Mouse (Mus musculus): ENCODE results near the gene Ssna1.

The Ssna1 gene

DNA sequence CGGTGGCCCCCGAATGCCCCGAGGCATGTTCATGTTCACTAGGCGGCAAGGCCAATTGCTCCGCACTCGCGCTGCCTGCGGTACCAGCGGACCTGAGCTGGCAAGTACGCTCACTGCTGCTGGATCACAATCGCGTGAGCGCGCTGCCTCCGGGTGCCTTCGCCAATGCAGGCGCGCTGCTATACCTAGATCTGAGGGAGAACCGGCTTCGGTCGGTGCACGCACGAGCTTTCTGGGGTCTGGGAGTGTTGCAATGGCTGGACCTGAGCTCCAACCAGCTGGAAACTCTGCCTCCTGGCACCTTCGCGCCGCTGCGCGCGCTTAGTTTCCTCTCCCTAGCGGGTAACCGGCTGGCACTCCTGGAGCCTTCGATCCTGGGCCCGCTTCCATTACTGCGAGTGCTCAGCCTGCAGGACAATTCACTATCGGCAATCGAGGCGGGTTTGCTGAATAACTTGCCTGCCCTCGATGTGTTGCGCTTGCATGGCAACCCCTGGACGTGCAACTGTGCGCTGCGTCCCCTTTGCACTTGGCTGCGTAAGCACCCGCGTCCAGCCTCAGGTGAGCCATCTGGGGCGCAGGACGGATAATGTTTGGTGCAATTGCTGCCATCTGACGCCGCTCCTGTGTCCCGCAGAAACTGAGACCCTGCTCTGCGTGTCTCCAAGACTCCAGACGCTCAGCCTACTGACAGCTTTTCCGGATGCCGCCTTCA is 18.0 kb upstream of the Ssna1 start:
- peak; percentile 34 to 62 for DNase-seq

DNA sequence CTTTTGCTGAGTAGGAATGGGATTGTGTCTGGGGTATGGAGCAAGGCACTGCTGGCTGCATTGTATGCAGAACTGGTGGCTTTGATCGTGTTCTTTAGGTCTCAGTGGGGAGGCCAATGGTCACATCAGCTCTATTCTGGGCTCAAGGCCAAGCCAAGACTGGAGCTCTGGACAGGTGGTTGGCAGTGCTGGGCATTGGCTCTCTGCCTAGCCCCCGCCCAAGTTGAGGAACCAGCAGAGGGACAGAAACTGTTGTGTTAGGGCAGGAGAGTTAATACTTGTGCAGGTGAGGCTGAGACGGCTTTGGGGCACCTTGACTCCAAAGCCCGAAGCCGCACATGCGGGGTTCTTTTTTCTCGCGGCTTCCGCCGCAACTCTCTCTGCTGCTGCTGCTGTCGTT is 17.4 kb upstream of the Ssna1 start, which contains the start of gene Lrrc26:
Gene Lrrc26, plus strand, starts transcription at position 265 of the 400 bp plus-strand sequence.
- peak; percentile 82 to 89 for DNase-seq

DNA sequence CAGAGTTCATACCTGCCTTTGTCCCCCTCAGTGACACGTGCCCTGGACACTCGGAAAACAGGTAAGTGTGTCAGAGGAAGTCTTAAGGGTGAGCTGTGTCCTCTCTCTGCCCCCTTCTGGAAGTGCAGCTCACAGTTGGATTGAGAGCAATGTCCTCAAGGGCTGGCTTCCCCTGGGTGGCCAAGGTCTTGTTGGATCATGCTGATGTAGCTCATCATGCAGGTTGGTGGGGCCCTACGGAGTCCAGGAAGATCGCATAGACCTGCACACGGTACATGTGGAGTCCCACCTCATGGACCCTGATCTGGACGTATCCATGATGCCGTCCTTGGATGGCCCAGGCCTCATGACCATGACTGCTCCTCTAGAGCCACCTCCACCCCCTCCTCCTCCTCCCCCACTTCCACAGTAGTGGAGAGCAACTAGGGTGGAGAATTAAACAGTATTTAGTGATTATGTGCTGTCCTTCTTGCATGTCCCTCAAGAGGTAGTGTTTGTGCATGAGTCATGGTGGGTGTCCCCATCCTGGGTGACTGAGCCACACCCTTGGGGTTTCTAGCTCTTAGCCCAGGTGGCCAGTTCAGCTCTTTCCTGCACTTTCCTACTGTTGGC is 16.6 kb upstream of the Ssna1 start:
- DNase-seq, result no peak

DNA sequence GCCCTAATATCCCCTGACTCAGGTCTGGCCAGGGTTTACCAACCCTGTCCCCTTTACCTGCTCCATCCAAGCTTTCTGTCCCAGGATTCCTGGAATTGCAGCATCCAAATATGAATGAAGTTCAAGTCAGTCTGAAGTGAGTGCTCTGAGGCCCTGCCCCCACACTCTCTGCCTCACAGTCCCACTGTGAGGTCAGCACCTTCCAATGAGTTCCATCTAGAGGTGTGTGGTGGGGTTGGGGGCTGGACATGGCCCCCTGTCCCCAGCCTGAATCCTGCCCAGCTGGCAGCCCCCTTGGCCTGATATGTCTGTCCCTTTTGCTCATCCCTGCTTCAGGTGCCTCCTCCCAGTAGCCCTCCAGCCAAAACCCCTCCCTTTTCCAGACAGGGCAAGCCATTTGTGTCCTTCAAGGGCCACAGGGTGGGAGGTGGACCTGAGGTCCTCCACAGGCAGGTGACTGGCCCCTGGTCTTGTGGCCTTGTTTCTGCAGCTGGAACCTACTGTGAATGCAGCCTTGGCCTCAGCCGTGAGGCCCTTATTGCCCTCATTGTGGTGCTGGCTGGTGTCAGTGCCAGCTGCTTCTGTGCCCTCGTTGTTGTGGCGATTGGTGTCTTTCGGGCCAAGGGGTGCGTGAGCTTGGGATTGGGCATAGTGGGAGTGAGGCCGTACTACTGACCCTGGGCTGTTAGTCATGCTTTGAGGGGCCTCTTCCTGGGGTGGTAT is 15.8 kb upstream of the Ssna1 start, which contains the start of gene Tmem210:
Gene Tmem210, plus strand, starts transcription at position 219 of the 723 bp plus-strand sequence.
- no peak for DNase-seq

DNA sequence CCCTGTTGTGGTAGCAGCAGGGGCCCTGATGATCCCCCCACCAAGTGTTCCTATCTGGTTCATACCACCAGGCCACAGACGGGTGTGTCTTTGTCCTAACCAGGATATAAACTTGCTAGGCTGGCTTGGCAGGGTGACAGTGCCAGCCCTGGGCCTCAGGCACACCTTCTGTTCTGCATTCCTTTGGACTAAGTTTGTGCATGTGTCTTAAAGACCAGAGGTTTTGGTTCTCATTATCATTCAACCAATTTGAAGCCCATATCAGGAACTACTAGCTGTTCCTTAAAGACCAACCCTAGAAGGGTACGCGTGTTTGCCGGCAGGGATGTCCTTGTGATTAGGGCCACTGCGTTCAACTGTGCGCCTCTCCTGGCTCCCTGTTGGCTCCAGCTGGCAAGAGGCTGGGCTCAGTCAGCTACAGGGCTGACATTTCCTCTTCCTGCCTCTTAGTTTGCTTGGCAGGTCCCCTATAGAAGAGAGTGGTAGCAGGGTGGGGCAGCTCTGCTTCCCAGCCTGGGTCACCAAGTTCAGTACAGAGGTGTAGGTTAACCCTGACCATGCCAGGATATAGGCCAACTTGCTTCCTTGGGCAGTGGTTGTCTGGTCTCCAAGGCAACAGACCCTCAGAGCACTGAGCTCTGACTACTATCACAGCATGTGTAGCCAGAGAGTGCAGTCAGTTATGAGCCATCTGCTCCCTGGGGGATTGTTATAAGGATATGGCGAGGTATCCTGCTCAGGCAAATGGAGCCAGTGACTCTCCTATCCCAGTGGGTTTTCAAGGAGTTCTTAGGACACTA is 14.8 kb upstream of the Ssna1 start:
- DNase-seq, result peak; percentile 47 to 65

DNA sequence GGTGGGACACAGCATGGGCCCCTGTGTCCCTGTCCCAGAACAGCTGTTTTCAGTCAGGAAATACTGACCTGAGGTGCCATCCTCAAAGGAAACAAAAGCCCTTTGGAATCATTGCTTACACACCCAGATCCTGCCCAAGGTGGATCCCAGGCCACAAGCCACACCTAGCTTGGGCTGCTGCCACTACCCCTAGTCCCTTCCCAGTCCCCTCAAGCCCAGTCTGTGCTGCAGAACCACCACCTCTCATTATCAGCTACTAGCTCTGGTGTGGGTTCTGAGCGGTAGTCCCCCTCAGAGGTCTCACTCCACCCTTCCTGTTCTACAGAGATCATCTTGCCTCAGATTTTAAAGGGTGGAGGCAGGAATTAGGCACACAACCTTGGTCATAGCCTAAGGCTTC is 14.1 kb upstream of the Ssna1 start:
- no peak for DNase-seq

DNA sequence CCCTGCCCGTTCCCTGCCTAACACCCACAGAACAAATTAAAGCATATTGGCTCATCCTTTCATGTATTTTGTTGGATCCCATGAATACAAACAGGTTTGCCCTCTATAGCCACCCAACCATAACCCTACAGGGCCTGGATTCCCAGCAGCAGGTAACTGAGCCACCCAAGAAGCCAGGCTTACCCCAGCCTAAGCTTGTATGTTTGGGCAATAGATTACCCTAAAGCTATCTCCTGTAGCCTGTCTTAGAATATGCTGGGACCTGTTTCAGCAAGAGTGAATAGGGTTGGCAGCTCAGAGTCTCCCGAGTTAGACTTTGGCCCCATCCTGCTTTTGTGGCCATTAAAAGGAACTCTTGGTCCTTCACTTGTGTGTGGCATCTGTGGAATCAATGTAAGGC is 13.3 kb upstream of the Ssna1 start:
- DNase-seq, result no peak

DNA sequence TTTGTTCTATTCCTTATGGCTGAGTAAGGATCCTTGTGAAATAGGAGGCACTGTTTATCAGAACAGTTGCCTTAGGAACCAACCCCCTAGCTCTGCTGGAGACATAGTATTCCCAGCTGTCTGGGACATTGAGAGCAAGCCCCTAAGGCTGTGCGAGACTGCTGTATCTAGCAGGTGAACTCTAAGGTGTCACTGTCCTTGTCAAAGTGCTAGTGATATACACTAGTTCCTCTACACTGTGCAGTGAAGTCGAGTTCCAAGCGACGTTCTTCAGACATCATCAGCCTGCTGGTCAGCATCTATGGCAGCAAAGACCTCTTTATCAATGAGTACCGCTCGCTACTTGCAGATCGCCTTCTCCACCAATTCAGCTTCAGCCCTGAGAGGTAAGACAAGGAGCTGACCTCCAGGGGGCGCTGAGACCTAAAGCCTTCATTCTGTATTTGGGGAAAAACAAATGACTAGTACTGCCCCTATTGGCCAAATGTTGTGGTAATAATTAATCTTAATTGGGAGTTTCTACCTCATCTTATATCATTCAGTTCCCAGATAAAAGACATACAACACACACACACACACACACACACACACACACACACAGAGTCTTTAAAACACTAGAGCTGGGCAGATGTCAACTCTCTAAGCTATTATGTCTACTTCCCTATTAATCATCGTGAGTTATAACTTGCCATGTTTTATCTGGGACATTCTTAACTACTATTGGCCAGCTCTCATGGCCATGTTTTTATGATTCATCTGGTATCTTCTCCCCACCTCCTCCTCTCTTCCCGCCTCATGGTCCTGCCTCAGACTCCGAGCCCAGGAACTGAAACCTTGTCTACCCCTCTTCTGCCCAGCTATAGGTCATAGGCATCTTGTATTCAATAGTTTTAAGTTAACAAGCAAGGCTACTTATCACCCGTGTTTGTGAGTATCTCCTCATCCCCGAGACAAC is 7.0 kb upstream of the Ssna1 start:
- DNase-seq, result peak; percentile 87 to 93

DNA sequence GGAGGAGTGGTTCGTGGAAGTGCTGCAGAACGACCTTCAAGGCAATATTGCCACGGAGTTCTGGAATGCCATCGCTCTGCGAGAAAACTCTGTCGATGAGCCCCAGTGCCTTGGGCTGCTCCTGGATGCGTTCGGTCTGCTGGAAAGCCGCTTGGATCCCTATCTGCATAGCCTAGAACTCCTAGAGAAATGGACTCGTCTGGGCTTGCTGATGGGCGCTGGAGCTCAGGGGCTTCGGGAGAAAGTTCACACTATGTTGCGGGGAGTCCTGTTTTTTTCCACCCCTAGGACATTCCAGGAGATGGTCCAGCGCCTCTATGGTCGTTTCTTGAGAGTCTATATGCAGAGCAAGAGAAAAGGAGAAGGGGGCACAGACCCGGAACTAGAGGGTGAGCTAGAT is 772 bp upstream of the Ssna1 start:
- no peak for DNase-seq

DNA sequence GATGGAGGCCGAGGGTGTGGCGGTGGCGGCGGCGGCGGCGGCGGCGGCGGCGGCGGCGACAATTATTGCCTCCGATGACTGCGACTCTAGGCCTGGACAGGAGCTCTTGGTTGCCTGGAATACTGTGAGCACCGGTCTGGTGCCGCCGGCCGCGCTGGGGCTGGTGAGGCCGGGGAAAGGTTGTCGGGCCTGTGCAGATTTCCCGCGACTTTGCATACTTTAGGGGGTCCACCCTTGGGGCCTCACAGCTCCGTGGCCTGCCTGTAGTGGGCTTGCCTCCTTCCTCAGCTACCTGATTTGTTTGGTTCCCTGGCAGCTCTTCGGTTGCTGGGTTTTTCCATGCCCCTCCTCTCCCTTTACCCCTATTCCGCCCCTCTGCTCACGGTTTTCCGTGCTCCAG is 277 bp upstream of the Ssna1 start:
- DNase-seq, result no peak

DNA sequence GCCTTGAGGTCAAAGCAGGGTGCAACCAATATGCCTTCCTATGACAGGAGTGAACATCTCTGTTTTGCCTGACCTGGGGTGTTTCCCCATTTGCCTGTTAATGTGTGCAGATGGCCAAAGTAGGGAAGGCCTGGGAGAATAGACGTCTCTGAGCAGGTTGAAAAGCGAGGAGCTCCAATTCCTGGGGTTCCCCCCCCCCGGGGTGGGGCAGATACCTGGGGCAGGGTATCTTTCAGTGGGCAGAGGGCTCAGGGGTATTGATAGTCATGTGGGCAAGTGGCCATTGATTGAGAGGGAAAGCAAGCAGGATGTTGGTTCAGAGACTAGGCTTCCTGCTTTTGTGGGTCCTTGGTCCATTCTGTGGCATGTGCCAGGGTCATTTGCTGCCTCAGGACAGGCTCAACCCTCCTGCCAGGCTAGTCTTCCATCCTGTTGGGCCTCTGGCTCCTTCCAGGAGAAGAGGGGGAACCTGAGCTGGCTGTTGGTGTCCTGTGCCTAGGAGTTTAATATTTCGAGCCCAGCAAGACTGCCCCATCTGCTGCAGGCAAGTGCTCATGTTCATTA is 4.4 kb downstream of the Ssna1 start:
- DNase-seq, result no peak

DNA sequence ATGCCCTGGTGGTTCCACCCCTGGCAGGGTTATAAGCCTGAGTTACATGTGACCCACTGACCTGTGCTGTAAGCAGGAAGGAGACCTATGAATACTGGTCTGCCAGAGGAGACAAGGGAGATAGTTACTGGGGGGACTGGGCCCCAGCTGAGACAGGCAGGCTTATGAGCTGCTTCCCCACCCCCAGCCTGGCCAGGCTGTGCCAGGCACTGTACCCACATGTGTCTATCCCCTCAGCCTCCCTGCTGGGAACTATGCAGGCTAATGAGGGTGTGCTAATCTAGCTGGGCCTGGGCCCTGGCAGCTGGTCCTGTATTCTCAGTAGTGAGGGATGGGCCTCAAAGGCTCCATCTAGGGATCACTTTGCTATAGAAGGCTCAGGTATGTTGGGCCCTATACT is 5.0 kb downstream of the Ssna1 start:
- peak in 1 of 2 experiments; percentile 55 for DNase-seq

DNA sequence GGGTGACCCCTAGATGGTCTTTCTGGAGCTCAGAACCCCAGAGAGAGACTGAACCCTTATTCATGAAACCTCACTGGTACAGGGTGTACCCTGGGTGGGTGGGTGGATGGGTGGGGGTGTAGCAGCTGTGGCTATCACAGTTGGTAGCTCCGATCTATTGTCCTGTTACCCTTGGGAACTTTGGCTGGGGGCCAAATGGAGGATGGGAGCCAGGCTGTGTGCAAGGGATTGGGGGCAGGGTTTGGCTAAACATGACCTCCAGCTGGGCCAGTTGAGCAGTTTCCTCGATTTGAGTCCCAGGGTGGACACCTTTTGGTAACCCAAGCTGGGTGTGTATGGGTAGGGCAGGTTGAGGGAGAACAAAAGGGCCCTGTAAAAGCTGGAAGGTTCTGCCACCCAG is 5.5 kb downstream of the Ssna1 start:
- DNase-seq, result peak; percentile 85 to 87

DNA sequence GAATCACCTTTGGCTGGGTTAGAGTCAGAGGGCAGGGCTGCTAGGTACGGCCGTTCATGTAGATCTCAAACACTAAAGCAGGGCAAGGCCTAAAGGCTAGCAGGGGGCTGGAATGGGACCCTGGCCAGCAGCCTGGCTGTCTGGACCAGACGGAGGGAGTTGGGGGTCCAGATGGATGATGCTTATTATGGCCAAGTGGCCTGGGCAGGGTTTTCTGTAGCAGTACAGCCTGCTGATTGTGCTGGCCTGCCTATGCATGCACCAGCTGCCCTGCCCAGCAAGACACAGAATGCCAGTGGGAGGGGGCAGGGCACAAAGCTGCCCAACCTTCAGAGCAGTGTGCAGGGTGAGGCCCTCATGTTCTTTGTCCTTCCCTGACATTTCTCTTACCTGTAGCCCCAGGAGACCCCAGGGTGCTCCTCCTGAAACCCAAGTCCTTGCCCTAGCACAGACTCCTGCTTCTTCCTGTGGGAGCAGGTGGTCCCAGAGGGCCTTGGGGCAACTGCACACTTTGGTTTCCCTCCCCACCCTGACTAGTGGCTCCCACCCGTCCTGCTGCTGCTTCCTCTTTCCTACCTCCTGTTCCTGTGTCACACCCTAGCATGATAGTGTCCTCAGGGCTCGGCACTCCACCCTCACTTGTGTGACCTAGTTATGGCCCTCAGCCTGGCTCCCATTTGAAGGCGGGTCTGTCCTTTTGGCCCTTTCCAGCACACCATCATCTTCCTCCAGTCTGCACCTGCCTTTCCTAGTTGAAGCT is 6.2 kb downstream of the Ssna1 start:
- peak; percentile 55 to 76 for DNase-seq

DNA sequence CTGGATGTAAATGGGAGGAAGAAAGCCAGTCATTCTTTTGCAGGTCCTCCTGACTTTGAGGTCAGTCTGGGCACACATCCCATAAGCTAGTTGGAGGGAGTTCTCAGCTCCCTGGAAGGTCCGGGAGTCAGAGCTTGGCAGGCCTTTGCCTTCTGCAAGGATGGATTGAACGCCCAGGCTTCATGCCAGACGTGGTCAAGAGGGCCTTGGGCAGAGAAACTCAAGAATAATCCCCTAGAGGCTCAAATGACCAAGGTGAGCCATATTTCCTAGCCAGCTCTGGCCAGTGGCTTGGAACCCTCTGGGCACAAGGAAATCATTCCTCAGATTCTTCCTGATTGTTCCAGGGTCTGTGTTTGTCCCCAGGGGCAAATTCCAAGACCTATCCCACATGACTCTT is 7.4 kb downstream of the Ssna1 start:
- peak; percentile 86 to 92 for DNase-seq

DNA sequence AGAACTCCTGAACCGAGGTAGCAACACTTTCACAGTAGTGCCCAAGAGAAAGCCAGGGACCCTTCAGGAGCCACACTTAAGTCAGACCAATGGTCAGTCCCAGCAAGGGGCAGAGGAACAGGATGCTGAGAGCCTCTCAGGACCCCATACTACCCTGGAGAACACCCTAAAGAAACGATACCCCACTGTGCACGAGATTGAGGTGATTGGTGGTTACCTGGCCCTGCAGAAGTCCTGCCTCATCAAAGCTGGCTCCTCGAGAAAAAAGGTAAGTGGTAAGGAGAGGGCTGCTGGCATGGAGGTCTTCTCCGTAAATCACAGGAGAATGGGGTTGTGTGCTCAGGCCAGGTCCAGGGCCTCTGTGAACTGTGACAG is 8.0 kb downstream of the Ssna1 start:
- no peak for DNase-seq

DNA sequence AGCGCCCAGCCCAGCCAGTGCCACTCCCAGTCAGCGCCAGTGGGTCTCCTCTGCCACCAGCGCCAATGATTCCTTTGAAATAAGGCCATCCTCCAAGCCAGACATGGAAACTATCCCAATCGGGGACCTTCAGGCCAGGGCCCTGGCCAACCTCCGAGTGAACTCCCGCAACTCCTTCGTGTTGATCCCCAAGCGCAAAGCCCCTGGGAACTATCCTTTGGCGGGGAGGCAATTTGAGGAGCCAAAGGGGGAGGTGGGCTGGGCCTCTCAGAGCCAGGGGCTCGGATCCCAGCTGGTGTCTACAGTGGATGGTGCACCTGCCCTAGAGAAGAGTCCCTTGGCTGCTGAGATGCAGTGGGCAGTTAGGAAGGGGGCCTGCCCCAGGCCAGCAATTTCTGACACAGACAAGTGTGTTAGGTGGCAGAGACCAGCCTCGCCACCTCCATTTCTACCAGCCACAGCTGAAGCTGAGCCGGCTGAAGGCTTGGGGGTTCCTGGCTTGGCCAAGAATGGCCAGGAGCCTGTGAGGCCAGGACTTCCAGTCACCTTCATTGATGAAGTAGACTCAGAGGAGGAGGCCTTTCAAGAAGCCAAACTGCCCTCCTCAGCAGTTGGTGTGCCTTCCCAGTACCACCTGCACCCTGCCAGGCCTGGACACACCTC is 8.5 kb downstream of the Ssna1 start:
- no peak for DNase-seq

DNA sequence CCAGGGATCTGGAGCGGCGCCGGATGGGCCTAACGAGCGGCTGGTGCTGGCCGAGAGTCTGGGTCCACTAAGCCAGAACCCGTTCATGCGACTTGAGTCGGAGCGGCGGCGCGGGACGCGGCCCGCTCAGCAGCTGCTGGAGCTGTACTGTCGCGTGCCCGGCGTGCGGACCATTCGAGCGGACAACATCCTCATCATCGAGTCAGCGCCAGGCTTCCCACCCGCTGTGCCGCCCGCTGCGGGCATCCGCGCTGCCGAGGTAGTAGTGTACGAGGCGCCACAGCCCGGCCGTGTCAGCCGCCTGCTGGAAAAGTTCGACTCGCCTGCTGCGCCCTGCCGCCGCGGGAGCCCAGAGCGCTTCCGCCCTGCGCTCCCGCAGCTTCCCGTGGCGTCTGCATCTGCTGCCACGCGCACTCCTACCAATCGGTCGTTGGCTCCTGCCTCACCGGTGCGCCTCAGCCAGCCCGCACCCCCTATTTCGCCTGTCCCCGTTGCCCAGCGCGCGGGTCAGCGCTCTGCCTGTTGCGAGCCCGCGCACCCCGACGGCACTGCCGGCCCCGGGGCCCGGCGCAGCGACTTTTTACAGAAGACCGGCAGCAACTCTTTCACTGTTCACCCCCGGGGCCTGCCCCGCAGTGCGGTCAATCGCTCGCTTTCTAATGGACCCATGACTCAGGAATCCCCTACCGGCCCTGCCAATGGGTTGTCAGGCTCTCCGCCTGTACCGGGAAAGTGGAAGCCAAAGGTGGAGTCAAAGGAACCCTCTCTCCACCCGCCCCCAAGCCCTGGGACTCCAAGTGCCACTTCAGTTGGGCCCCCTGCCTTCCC is 9.2 kb downstream of the Ssna1 start:
- peak; percentile 35 to 64 for DNase-seq

DNA sequence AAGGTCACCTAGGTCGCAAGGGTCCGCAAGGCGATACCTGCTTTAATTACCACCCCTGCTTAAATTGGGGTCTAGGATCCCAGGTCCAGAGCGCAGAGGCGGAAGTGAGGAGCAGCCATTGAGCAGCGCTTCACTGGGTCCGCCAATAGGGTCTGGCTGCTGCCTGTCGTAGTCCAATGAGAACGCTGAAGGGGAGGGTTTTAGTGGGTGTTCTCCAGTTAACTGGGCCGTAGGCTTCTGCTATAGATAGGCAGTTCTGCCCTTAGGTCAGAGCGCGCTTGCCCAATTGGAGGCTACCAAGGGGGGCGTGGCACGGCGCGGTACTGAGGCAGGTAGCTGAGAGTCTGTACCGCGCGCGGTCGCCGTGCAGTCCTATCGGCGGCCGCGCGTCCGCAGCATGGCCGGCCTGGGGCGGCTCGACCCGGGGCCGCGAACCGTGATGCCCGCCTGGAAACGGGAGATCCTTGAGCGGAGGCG is 9.9 kb downstream of the Ssna1 start, which contains the start of gene Tprn:
Gene Tprn, plus strand, starts transcription at position 328 of the 477 bp plus-strand sequence.
- peak; percentile 98 to 99 for DNase-seq

All from kidney, postnatal 25 days (tissue).